Mouse (Mus musculus): ENCODE measurements at regions not wholly inside any gene's neighbourhood (a gene's known extent, or its start where the extent isn't known, plus 50 kb on each side); places are given as distances from the start of the nearest gene placed in this dataset.

- DNase-seq = no peak
Observed at GRCm38 (mm10) chr1:94217407-94217806, 165.1 kb upstream of the Pdcd1 start.

GRCm38 (mm10) chr1:94208929-94209328 lies 156.6 kb upstream of the Pdcd1 start:
- no peak for DNase-seq

GRCm38 (mm10) chr1:94207859-94208258 lies 155.5 kb upstream of the Pdcd1 start:
- no peak for DNase-seq

DNA sequence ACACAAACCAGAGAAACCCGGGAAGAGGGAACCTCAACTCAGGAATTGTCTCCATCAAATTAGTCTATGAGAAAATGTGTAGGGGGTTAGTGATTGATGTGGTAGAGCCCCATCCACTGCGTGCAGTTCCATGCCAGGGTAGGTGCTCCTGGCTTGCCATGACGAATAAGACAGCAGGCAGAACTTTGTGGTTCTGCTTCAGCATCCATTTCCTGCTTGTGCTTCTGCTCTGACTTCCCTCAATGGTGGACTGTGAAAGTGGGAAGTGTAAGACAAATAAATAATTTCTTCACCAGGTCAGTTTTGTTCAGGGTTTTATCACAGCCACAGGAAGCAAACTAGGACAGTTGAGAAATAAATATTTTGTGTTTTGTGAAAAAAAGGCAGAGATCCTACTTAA lies 150.9 kb upstream of the Pdcd1 start:
- DNase-seq = no peak

GRCm38 (mm10) chr1:94183876-94184275 lies 131.5 kb upstream of the Pdcd1 start:
- no peak for DNase-seq

DNA sequence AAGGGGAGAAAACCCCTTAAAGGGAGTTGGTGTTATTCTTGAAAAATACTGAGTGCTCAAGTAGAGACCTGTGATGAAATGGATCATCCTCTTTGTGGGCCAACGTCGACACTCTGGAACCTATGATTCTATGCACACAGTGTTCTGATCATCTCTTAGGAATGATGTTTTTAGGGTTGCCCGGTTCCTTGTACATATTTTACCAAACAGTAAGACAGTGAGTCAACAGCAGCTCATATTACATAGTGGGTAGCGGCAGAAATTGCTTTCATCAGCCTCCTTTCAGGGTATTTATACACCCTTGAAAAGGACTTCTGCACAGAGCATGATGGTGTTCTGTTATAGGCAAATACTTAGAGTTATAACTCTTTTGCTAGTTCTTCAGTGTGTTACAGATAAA lies 97.6 kb upstream of the Pdcd1 start:
- DNase-seq = no peak

GRCm38 (mm10) chr1:94147015-94147414 lies 94.7 kb upstream of the Pdcd1 start:
- DNase-seq = no peak

GRCm38 (mm10) chr1:94140518-94140917 lies 88.2 kb upstream of the Pdcd1 start:
- DNase-seq = no peak

GRCm38 (mm10) chr1:94139445-94140062 lies 87.2 kb upstream of the Pdcd1 start:
- peak; percentile 57 for DNase-seq

DNA sequence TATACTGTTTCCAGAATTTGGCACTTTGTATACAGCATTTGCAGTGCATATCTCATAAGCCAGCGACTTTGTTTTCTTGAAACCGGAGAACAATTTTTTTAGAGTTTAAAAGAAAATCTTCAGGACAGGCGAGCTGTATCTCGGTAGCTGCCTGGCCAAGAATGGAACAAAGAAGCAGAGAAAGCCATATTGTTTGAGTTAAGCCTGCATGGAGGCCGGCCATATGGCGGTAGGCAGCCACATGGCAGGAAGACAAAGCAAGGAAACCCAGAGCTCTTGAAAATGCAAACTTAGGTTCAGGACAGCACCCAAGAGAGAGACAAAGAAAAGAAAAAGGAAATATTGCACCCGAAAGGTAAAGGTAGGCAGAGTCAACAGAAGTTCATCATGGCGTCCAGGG lies 84.4 kb upstream of the Pdcd1 start:
- DNase-seq = no peak

Measured in retina, postnatal 1 day (tissue).